Mouse (Mus musculus) kidney, postnatal 10 days (tissue): Measurements from ENCODE around the gene Gm6525.
A peak's percentile ranks its signal among the peaks of the same experiment; 100 is the strongest.

Experiments
- DNase-seq: peaks from one replicate; pipeline ENCODE4 v3.0.0; 2021; ENCODE audit warnings: mixed read lengths

The Gm6525 gene

DNA sequence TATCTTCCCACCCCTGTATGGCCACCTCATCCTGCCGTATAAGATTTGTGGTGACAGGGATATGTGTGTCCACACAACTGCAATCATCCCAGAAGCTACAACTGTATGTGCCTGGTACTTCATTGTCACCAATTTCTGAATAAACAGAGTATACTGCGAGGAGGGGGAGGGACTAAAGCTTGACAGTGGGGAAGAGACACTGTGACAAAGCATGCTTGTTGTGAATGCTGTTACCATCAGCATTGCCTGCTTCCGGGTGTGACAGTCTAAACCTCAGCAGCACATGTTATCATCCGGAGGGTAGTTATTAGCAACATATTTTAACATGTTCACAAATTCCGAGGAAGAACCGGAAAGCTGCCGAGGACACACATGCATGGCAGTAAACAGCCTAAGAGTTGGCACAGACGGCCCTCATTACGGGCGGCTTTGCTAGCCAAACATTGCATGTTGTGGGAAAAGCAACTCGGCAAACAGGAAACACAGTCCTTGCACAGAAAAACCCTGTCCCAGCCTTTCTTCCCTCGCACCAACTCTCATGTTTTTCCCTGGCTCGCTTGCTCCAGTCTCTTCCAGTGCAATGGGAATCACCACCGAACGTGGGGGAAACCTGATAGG is 41.9 kb downstream of the Gm6525 start:
- no peak for DNase-seq

GRCm38 (mm10) chr3:84217118-84217960 is 43.4 kb downstream of the Gm6525 start:
- DNase-seq: no peak

- DNase-seq: no peak
Observed at GRCm38 (mm10) chr3:84217961-84218351, 44.1 kb downstream of the Gm6525 start.

DNA sequence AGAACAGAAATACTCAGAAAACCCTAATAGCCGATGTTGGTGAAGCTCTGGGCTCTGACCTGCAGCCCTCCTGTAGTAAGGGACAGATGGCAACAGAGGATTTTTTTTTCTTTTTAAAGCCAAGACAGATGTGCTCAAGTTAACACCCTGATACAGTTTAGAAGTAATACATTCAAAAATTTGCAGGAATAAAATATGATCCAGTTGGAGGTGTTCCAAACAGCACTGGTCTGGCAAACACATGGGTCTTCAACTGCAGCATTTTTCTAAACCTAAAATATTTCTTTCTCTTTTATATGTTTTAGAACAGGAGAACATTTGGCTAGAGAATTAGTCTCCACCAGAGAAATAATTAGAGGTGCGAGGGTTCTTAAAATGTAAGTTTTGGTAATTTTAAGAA is 44.6 kb downstream of the Gm6525 start:
- DNase-seq: no peak

DNA sequence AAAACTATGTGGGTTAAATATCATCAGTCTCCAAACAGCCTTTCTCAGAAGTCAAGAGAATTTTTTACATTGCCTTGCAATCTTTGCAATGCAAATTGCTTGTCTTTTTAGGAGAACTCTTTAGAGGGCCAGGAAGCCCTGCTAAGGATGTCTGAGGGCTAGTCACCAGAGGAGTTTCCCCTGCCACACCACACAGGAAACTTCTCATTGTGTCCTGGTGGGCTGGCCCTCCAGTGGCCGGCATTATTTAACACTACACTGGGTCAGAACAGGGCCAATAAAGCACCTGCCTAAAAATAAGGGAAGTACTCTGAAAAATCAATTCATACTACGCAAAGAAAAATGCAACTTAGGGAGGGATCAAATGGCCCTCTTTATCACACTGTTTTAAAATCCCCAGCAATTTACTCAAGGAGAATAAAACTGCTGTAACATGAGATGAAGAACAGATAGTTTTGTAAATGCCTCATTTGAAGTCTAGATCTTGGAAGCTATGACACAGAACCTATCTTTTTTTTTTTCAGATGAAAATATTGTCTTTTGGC is 45.3 kb downstream of the Gm6525 start:
- DNase-seq: no peak

DNA sequence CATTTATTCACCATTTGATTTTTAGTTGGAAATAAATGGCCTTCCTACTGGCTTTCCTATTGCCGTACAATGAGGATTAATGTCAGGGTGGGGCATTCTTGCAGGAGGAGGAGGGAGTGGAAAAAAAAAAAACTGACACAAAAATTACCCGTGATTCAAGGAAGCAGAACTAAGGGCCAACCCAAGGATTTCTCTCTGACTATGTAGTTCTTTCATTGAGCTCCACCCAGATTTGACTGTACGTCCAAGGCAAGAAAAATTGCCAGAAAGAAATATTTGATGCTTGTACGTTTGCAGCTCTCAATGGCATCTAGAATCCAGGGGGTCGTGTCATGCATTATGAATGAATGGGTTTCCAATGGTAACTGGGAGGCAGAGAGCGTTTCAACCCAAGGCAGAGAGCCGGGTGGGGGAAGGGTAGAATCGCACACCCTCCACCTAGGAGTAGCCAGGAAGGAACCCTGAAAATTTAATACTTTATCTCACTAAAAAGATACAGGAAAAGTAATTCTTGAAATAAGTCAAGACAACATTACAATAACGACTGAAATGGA is 45.9 kb downstream of the Gm6525 start:
- no peak for DNase-seq

- DNase-seq: no peak
Observed at GRCm38 (mm10) chr3:84220326-84220725, 46.4 kb downstream of the Gm6525 start.

DNA sequence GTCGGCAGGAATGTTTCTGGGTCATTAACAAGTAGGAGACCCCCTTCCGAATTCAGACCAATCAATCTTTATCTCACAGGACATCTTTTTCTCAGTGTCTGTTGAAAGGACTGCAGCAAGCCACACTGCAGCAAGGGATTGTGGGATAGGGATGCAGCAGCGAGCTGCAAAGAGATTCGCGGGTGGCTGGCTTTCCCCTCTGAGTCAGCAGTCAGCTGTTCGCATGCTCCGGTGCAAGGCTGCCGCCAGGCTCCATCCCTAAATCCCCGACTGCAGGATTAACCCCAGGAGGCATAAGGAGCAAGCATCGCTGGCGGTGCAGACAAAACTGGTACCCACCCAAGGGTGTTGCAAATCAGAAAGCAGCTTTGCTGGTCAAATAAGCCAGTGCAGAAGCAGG is 46.8 kb downstream of the Gm6525 start:
- peak; percentile 75 for DNase-seq
